Comparison of ENCODE assay signal across 8 mouse cellular contexts in genomic region chr1:134063773-134064125, GRCm38 (mm10). TPM values are rescaled to one million over a fixed set of nuclear protein-coding genes. Genes with fewer than 3 reads are reported as not detected.
DNase-seq lines count a peak whose midpoint lies in the region; ATAC-seq and TF ChIP-seq lines count a peak whose summit lies in the region.

No protein-coding gene starts in this region.

- H3K27me3 ChIP-seq in testis, adult 2 months (ENCODE audit: control insufficient read depth, insufficient read depth, low read length) = no peaks in the 10 kb centered on the region
- H3K27me3 ChIP-seq in limb, embryonic 15.5 days = no peaks in the 10 kb centered on the region
- H3K27me3 ChIP-seq in midbrain, postnatal 0 days (ENCODE audit: insufficient read depth, low read length) = no peaks in the 10 kb centered on the region

- no peaks in the 10 kb centered on the region for H3K36me3 ChIP-seq in testis, adult 2 months (ENCODE audit: control insufficient read depth, insufficient read depth, low read length)
- H3K36me3 ChIP-seq in limb, embryonic 15.5 days = no peaks in the 10 kb centered on the region
- no peaks in the 10 kb centered on the region for H3K36me3 ChIP-seq in midbrain, postnatal 0 days (ENCODE audit: insufficient read depth, low read length)

- no peak for TF ChIP-seq CTCF in testis, adult 2 months (IDR thresholded peaks at IDR 0.05; ENCODE audit: control insufficient read depth, insufficient read depth, insufficient replicate concordance, low read depth, low read length)
- no peak for TF ChIP-seq CTCF in midbrain, postnatal 0 days (IDR thresholded peaks at IDR 0.05)

- intact Hi-C loops in heart, postnatal 14 days (cut with DNase I) = loop anchor here (1.0 kb wide), 1 partner anchor 15 kb away; no protein-coding TSS in a partner anchor

- 0 out of 2 replicates have a peak overlapping the region, but pooled peaks have one; percentile 16 for H3K4me3 ChIP-seq in testis, adult 2 months (ENCODE audit: control insufficient read depth, low read depth, low read length)
- H3K4me3 ChIP-seq in limb, embryonic 15.5 days = no peak overlapping the region
- no peak overlapping the region for H3K4me3 ChIP-seq in midbrain, postnatal 0 days (ENCODE audit: low read depth, low read length)

- peak overlapping the region; percentile 38 for H3K4me2 ChIP-seq in limb, embryonic 15.5 days
- H3K4me2 ChIP-seq in midbrain, postnatal 0 days (ENCODE audit: low read depth, low read length, poor library complexity, severe bottlenecking) = no peak overlapping the region

- no peaks in the 10 kb centered on the region for H3K9me3 ChIP-seq in limb, embryonic 15.5 days
- H3K9me3 ChIP-seq in midbrain, postnatal 0 days (ENCODE audit: low read length) = no peaks in the 10 kb centered on the region

- peak overlapping the region; percentile 27; the same call in 1 of the 2 replicates for H3K9ac ChIP-seq in limb, embryonic 15.5 days
- H3K9ac ChIP-seq in midbrain, postnatal 0 days (replicated peaks; ENCODE audit: low read length, poor library complexity, severe bottlenecking) = peak overlapping the region; percentile 39; the same call in 1 of the 2 replicates

- TF ChIP-seq POLR2A in testis, adult 2 months (IDR thresholded peaks at IDR 0.05; ENCODE audit: control insufficient read depth, low read depth, low read length) = no peak

- peaks cover 28% of the 10 kb centered on the region for H3K4me1 ChIP-seq in testis, adult 2 months (ENCODE audit: control insufficient read depth, insufficient read depth, low read length)
- H3K4me1 ChIP-seq in limb, embryonic 15.5 days = peaks cover 67% of the 10 kb centered on the region
- peaks cover 38% of the 10 kb centered on the region for H3K4me1 ChIP-seq in midbrain, postnatal 0 days (ENCODE audit: insufficient read depth, low read length)

- H3K27ac ChIP-seq in testis, adult 2 months (ENCODE audit: control insufficient read depth, insufficient read depth, low read depth, low read length) = peak overlapping the region; percentile 12; the same call in 1 of the 2 replicates
- H3K27ac ChIP-seq in limb, embryonic 15.5 days = peak overlapping the region; percentile 95
- H3K27ac ChIP-seq in midbrain, postnatal 0 days (ENCODE audit: low read depth, low read length) = peak overlapping the region; percentile 77

- DNase-seq in testis, postnatal 10 days (ENCODE audit: low spot score) = no peak
- DNase-seq in heart, postnatal 14 days = peak; percentile 50 to 53
- no peak for DNase-seq in midbrain, postnatal 0 days (ENCODE audit: low spot score)
- DNase-seq in ovary, adult 18-20 months (ENCODE audit: low spot score) = no peak
- DNase-seq in adipocyte (ENCODE audit: low spot score) = no peak
- DNase-seq in layer of hippocampus, adult 18-20 months (ENCODE audit: low spot score in 2 of 2) = no peak

- no peak for ATAC-seq in limb, embryonic 15.5 days (ENCODE audit: insufficient number of reproducible peaks, low FRiP score, low TSS enrichment, low read depth)
- no peak for ATAC-seq in midbrain, postnatal 0 days (ENCODE audit: low FRiP score)

- WGBS in limb, embryonic 15.5 days = 22% methylated on average over 9 of the region's 9 CpGs
- 9% methylated on average over 9 of the region's 9 CpGs for WGBS in midbrain, postnatal 0 days

RNA-seq across cellular contexts. Expression of gene Btg2, which starts 15.2 kb away (rescaled TPM):
- polyA plus RNA-seq in testis, adult 2 months (2012; rRNA removed) = 2.9 and 4.1 TPM in 2 replicates
- total RNA-seq in heart, postnatal 14 days (2021) = 10 to 100 TPM; 37.3 to 47.7 TPM
- 30.9 and 35.1 TPM in 2 replicates for polyA plus RNA-seq in limb, embryonic 15.5 days (2015; fragmentation: Nextera tagmentation; extraction: Ambion mirVana)
- total RNA-seq in midbrain, postnatal 0 days (2014; rRNA removed) = 12.0 and 19.8 TPM in 2 replicates
- polyA plus RNA-seq in midbrain, postnatal 0 days (2015; fragmentation: Nextera tagmentation; extraction: Ambion mirVana) = 8.9 and 9.9 TPM in 2 replicates
- total RNA-seq in layer of hippocampus, adult 18-20 months (2021) = 10 to 100 TPM; 16.6 to 24.9 TPM

RNA-seq across cellular contexts. Expression of gene Fmod, which starts 26.7 kb away (rescaled TPM):
- 3.6 and 5.1 TPM in 2 replicates for polyA plus RNA-seq in testis, adult 2 months (2012; rRNA removed)
- total RNA-seq in heart, postnatal 14 days (2021) = 10 to 100 TPM; 13.5 to 17.4 TPM
- 147 and 186 TPM in 2 replicates for polyA plus RNA-seq in limb, embryonic 15.5 days (2015; fragmentation: Nextera tagmentation; extraction: Ambion mirVana)
- 17.0 and 17.1 TPM in 2 replicates for total RNA-seq in midbrain, postnatal 0 days (2014; rRNA removed)
- polyA plus RNA-seq in midbrain, postnatal 0 days (2015; fragmentation: Nextera tagmentation; extraction: Ambion mirVana) = 24.8 and 26.3 TPM in 2 replicates
- 1 to 10 TPM; 3.9 to 5.2 TPM for total RNA-seq in layer of hippocampus, adult 18-20 months (2021)

RNA-seq across cellular contexts. Expression of gene Chit1, which starts 47.3 kb away (rescaled TPM):
- polyA plus RNA-seq in testis, adult 2 months (2012; rRNA removed) = 8.7 and 10.4 TPM in 2 replicates
- not detected for total RNA-seq in heart, postnatal 14 days (2021)
- 0.50 and 0.59 TPM in 2 replicates for polyA plus RNA-seq in limb, embryonic 15.5 days (2015; fragmentation: Nextera tagmentation; extraction: Ambion mirVana)
- total RNA-seq in midbrain, postnatal 0 days (2014; rRNA removed) = 0.24 and 0.99 TPM in 2 replicates
- polyA plus RNA-seq in midbrain, postnatal 0 days (2015; fragmentation: Nextera tagmentation; extraction: Ambion mirVana) = 0.21 and 0.48 TPM in 2 replicates
- under 1 TPM in 1 of 2 experiments, not detected in 1; 0.17 TPM for total RNA-seq in layer of hippocampus, adult 18-20 months (2021)

Comparison
In these comparisons a context has a peak if more than half of its experiments do, and no peak if none do; other contexts are left out.
1. H3K27ac ChIP-seq: peak in every context shown above with its lines; median percentile 95 in limb, embryonic 15.5 days; 77 in midbrain, postnatal 0 days; 12 in testis, adult 2 months.
2. DNase-seq: peak in heart, postnatal 14 days (2 of 2); none in testis, postnatal 10 days (single experiment), midbrain, postnatal 0 days (single experiment), ovary, adult 18-20 months (single experiment), adipocyte (single experiment) and layer of hippocampus, adult 18-20 months (0 of 2).